Mouse (Mus musculus): ENCODE measurements around the gene Olfr979.
"Not testable (repeated sequence)": the region's sequence is repeated elsewhere in the genome, so short reads cannot be mapped to it uniquely, and the experiment has no call there.

The Olfr979 gene

DNA sequence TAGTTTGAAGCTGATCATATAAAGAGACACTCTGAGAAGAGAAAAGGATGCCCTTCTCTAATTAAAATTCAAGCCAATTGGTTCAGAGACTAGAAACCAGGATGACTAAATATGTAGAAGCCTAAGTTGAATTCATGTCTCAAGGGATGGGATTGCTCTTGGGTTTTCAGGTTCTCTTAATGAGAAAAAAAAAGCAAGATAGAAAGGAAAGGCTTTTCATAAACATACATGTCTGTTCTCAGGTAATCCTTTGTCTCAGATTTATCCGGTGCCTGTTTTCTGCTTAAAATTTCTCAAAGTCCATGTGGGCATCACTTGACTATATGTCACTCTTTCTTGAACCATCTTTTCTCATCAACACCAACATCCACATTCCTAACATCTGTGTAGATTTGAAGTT lies at the start of gene Olfr979:
TSS of gene Olfr979 (minus strand) at position 101 of the 400 bp plus-strand sequence.
- DNase-seq (ENCODE audit: low spot score) = no peak

DNA sequence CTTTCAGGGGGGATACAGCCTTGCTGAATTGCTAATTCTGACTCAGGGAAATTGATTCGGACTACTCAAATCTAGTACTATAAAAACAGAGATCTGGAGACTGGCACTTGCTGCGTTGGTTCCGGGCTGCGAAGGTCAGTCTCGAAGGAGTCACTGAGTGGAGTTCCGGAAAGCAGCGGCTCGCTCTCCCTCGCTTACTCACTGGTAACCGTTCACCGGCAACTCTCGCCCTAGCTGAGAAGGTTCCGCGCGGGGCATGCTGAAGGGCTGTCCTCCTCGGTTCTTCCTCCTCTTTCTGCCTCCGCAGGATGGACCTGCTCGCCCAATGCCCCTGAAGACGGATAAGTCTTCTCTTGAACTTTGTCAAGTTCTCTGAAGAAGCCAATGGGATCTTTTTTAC lies 46.9 kb upstream of the Olfr979 start:
- no peak for DNase-seq (ENCODE audit: low spot score)

DNA sequence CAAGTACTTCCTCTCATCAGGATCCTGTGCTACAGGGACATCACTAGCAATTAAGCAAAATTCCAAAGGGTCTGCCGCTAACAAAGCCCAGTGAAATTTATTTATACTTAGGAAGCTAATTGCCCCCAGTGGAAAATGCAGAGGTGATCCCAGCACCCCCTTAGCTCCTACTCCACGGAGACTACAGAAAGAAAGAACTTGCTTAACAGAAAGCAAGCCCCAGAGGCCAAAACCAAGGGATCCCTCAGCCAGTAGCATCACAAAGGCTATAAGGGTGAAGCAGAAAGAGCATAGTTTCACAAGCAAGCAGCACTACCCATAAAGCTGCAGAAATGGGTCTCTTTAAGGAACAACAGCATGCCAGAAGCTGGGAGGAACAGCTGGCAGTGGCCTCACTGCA lies 17.9 kb upstream of the Olfr979 start, which contains the start of gene Olfr981:
TSS of gene Olfr981 (plus strand) at position 301 of the 400 bp plus-strand sequence.
- no peak for DNase-seq (ENCODE audit: low spot score)

DNA sequence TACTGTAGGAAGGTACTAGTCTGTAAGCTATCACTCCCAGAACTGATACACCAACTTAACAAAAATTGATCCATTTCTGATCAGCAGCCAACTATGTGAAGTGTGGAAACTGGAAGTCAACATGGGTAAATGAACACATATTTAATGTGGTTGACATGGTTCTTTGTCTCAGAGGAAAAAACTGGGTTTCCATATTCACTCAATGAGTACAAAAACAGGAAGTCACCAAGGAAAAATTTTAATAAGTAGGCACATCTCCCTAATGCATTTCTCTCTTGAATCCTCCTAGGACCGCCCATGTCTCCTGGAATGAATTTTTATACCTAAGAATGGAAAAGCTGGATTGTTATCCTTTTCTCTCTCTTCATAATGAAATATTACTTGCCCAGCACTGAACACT lies 6.2 kb upstream of the Olfr979 start, which contains the start of gene Olfr980:
TSS of gene Olfr980 (minus strand) at position 101 of the 400 bp plus-strand sequence.
- DNase-seq (ENCODE audit: low spot score) = no peak

DNA sequence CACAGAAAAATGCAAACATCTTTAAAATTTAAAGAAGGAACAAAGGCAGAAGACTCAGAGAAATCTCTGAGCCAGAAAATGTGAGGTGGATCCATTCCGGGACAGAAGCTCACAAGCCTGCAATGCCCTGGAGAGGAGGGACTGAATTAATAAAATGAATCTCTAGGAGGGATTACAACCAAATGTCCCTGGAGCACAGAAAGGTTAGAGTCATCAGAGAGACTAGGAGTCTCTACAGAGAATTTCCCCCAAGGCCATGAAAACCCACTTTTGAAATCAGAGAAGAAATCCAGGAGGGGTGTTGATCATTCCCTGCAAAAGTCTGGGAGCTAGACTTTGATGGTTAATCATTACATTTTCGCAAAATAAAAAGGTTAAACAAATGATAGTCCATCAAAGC lies 11.5 kb downstream of the Olfr979 start, which contains the start of gene Olfr978:
TSS of gene Olfr978 (plus strand) at position 301 of the 400 bp plus-strand sequence.
- no peak for DNase-seq (ENCODE audit: low spot score)

DNA sequence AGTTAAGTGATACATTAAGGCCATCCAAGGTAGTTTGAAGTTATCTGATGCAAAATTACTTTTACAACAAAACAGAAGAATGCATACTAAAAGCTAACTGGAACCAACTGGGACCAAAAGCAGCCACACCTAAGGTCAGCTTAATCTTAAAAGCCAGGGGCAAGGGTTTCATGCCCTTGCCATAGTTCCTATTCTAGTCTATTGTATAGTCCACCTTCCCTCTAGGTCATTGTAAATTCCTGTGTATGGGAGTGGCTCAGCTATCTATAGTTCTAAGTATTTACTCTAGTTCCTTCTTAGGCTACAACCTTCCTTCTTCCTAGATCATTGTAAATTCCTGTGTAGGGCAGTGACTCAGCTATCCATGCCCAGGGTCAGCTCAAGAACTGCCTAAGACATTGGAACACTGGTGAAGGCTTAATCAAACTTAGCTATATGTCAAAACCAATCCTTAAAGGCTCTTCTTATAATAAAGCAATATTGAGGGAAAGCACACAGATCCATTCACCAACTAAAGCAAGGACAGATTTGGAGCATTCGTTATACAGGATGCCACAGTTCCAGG lies 26.6 kb downstream of the Olfr979 start:
- not testable (repeated sequence) for DNase-seq (ENCODE audit: low spot score)

DNA sequence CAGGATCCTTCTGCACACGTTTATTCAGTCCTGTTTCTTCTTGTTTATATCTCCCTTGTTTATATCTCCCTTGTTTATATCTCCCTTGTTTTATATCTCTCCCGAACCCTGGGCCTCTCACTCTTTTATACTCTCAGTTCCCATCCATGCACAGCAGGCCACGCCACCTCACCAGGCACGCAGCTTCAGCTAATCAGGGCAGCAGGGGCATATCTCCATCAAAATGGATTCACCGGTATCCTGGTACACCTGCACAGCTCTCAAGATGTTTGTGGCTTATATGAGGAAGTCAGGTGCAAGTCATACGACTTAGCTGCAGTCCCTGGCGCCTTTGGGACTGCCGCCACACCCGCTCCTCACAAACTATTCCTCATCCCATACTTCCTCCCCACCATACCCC lies 42.2 kb downstream of the Olfr979 start, which contains the start of gene Olfr976:
TSS of gene Olfr976 (minus strand) at position 101 of the 400 bp plus-strand sequence.
- DNase-seq (ENCODE audit: low spot score) = not testable (repeated sequence)

DNA sequence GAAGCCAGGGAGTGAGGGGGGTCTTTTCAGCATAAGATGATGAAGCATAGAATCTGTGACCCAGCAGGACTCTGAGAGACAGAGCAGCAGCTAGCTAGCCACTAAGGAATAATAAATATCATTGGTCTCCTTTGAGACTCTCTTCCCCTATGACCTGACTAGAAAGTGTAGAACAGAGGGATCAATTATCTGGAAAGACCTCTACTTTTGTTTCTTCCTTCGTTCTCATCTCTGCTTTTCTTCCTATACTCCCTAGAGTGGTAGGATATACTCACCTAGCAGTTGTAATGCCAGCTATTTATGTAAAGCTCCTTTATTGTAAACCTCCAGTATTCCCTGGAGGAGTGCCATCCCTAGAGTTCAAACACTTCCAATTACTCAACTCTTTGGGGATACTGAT lies 51.3 kb downstream of the Olfr979 start, which contains the start of gene Olfr975:
TSS of gene Olfr975 (minus strand) at position 101 of the 400 bp plus-strand sequence.
- no peak for DNase-seq (ENCODE audit: low spot score)
